Mouse (Mus musculus): ENCODE measurements around the gene Usp2. TPM values are rescaled to one million over a fixed set of nuclear protein-coding genes. Genes with fewer than 3 reads are reported as not detected.
A peak's percentile ranks its signal among the peaks of the same experiment; 100 is the strongest.

The Usp2 gene
- total and polyA plus RNA-seq, 3 experiments = 3.6 to 13.9 TPM; not detected in 1

DNA sequence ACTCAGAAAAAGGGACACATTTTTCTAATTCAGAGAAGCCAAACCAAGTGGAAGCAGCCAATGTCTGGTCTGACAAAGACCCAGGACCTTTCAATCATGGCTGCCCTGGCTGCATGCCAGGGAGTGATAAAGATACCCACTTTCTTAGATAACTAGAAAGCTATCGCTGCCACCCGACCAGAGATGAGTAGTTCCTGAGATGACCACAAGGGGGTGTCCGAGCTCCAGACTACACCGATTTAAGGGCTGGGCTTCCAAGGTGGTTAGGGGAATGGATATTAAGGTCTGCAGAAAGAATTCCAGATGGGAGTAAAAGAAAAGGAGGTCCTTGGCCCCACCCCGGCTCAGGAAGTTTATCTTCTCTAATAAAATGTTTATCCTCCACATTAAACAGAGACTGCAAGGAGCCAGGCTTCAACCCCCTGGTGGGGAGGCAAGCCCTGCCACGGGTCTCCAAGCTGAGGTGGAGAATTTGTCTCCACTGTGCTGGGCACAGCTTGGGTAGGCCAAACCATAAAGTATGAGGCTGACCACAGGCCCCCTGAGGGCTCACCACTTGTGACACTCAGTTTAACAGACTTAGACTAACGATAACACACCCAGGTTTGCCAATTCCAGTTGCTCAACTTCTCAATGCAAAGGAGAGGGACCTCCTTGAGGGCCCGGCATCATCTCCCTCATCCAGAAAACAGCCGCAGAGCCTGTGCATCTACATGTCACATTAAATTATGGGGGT is 42.7 kb downstream of the Usp2 start:
- no peaks in the 10 kb centered on the region for H3K9me3 ChIP-seq (replicated peaks; ENCODE audit: insufficient read depth, low read length)
- H3K4me1 ChIP-seq (ENCODE audit: control insufficient read depth in 1 of 2, insufficient read depth in 2 of 2, low read length in 2 of 2) = peaks cover 0 to 21% of the 10 kb centered on the region in 2 experiments; a peak in 3 of 4 replicates
- peak; percentile 79 for DNase-seq (ENCODE audit: low read depth, low spot score)
- H3K27ac ChIP-seq (ENCODE audit: control insufficient read depth, low read depth, low read length) = no peak overlapping the region
- peaks cover 49% of the 10 kb centered on the region for H3K79me2 ChIP-seq (ENCODE audit: control insufficient read depth, insufficient read depth, low read length, poor library complexity)
- H3K4me3 ChIP-seq (ENCODE audit: control insufficient read depth in 1 of 2, insufficient read depth in 1 of 2, low read depth in 2 of 2, low read length in 2 of 2) = peak overlapping the region in 1 of 2 experiments; percentile 23; a peak in 1 of 4 replicates
- H3K36me3 ChIP-seq (ENCODE audit: control insufficient read depth in 1 of 2, insufficient read depth in 2 of 2, low read length in 2 of 2) = peaks cover 0 to 14% of the 10 kb centered on the region in 2 experiments; a peak in 3 of 4 replicates
- H3K27me3 ChIP-seq (ENCODE audit: control insufficient read depth in 1 of 2, insufficient read depth in 2 of 2, low read length in 2 of 2) = no peaks in the 10 kb centered on the region
- 0 out of 2 replicates have a peak overlapping the region, but pooled peaks have one; percentile 26 for H3K9ac ChIP-seq (ENCODE audit: control insufficient read depth, low read depth, low read length, poor library complexity, severe bottlenecking)
- no peak for TF ChIP-seq MAZ (IDR thresholded peaks at IDR 0.05; ENCODE audit: low read depth, low read length)
- no peak for TF ChIP-seq USF2 (IDR thresholded peaks at IDR 0.05; ENCODE audit: borderline replicate concordance in 1 of 2, insufficient read depth in 1 of 2, low read depth in 1 of 2, low read length in 2 of 2)
- no peak for TF ChIP-seq TCF12 (IDR thresholded peaks at IDR 0.05; ENCODE audit: low read depth, low read length)
- TF ChIP-seq ETS1 (IDR thresholded peaks at IDR 0.05; ENCODE audit: low read depth, low read length) = 0 out of 2 replicates have a peak, but pooled peaks have one; percentile 12
- peak; percentile 68 for TF ChIP-seq GATA1 (IDR thresholded peaks at IDR 0.05; ENCODE audit: low read depth, low read length)
- no peak for TF ChIP-seq MXI1 (IDR thresholded peaks at IDR 0.05; ENCODE audit: low read depth, low read length)
- TF ChIP-seq POLR2AphosphoS5 (IDR thresholded peaks at IDR 0.05; ENCODE audit: borderline replicate concordance, low read depth, low read length) = no peak
- no peak for TF ChIP-seq ZMIZ1 (IDR thresholded peaks at IDR 0.05; ENCODE audit: low read depth, low read length)
- TF ChIP-seq E2F4 (IDR thresholded peaks at IDR 0.05; ENCODE audit: borderline replicate concordance, low read depth, low read length) = no peak
- TF ChIP-seq EP300 (IDR thresholded peaks at IDR 0.05; ENCODE audit: low read depth in 1 of 2, low read length in 2 of 2) = no peak
- no peak for TF ChIP-seq TBP (IDR thresholded peaks at IDR 0.05; ENCODE audit: low read depth, low read length)
- no peak for TF ChIP-seq TAL1 (IDR thresholded peaks at IDR 0.05; ENCODE audit: low read length)
- no peak for TF ChIP-seq ELF1 (IDR thresholded peaks at IDR 0.05; ENCODE audit: low read depth, low read length)
- no peak for TF ChIP-seq SIN3A (IDR thresholded peaks at IDR 0.05; ENCODE audit: low read length)
- TF ChIP-seq CTCF (IDR thresholded peaks at IDR 0.05 in 2 of 3, conservative IDR thresholded peaks at IDR 0.05 in 1 of 3; ENCODE audit: control insufficient read depth in 1 of 3, insufficient read depth in 1 of 3, low read depth in 2 of 3, low read length in 3 of 3, poor library complexity in 1 of 3, severe bottlenecking in 1 of 3) = peak; percentile 71 to 77 (median 71)
- peak; percentile 49 for TF ChIP-seq RAD21 (IDR thresholded peaks at IDR 0.05; ENCODE audit: low read depth, low read length)
- TF ChIP-seq MYC (IDR thresholded peaks at IDR 0.05; ENCODE audit: low read depth, low read length) = no peak
- TF ChIP-seq MAFK (IDR thresholded peaks at IDR 0.05; ENCODE audit: borderline replicate concordance, low read depth, low read length) = no peak
- TF ChIP-seq RCOR1 (IDR thresholded peaks at IDR 0.05; ENCODE audit: low read depth, low read length) = peak; percentile 43; the same call in 1 of the 2 replicates
- TF ChIP-seq NELFE (IDR thresholded peaks at IDR 0.05; ENCODE audit: low read depth, low read length) = no peak
- TF ChIP-seq NRF1 (IDR thresholded peaks at IDR 0.05; ENCODE audit: insufficient read depth, low read depth, low read length, poor library complexity, severe bottlenecking) = no peak
- TF ChIP-seq CHD2 (IDR thresholded peaks at IDR 0.05; ENCODE audit: low read length) = no peak
- TF ChIP-seq SMC3 (IDR thresholded peaks at IDR 0.05; ENCODE audit: low read depth, low read length) = peak; percentile 41
- TF ChIP-seq HCFC1 (IDR thresholded peaks at IDR 0.05; ENCODE audit: low read depth, low read length) = no peak
- TF ChIP-seq CHD1 (IDR thresholded peaks at IDR 0.05; ENCODE audit: low read depth, low read length) = no peak
- no peak for TF ChIP-seq POLR2AphosphoS2 (IDR thresholded peaks at IDR 0.05; ENCODE audit: low read length)
- TF ChIP-seq ZC3H11A (IDR thresholded peaks at IDR 0.05; ENCODE audit: low read depth, low read length) = no peak
- TF ChIP-seq UBTF (IDR thresholded peaks at IDR 0.05; ENCODE audit: borderline replicate concordance, insufficient read depth, low read depth, low read length) = no peak
- no peak for TF ChIP-seq ZKSCAN1 (IDR thresholded peaks at IDR 0.05; ENCODE audit: low read depth, low read length)
- no peak for TF ChIP-seq MEF2A (IDR thresholded peaks at IDR 0.05; ENCODE audit: extremely low read depth, insufficient replicate concordance, low read depth, low read length, poor library complexity, severe bottlenecking)
- TF ChIP-seq MYB (IDR thresholded peaks at IDR 0.05; ENCODE audit: low read depth, low read length) = no peak
- no peak for TF ChIP-seq USF1 (IDR thresholded peaks at IDR 0.05; ENCODE audit: low read depth, low read length)
- TF ChIP-seq KAT2A (conservative IDR thresholded peaks at IDR 0.05; ENCODE audit: low read depth, low read length) = no peak
- TF ChIP-seq POLR2A (IDR thresholded peaks at IDR 0.05; ENCODE audit: control insufficient read depth in 1 of 2, insufficient read depth in 1 of 2, low read depth in 1 of 2, low read length in 2 of 2, poor library complexity in 1 of 2) = no peak
- TF ChIP-seq GABPA (IDR thresholded peaks at IDR 0.05; ENCODE audit: low read depth, low read length) = no peak
- TF ChIP-seq MAX (IDR thresholded peaks at IDR 0.05; ENCODE audit: low read length) = no peak

Measured in MEL (cell line).